Mouse (Mus musculus) midbrain, embryonic 14.5 days (tissue): ENCODE results near the gene Rps25. TPM values are rescaled to one million over a fixed set of nuclear protein-coding genes. Genes with fewer than 3 reads are reported as not detected.

ENCODE experiments used
- ATAC-seq: fragments of 200-750 bp; cut with Nextera tagmentation; 2 replicates; pipeline ENCODE4 v1.8.0; 2017; ENCODE audit warnings: moderate number of reproducible peaks, moderate library complexity; ENCODE audit not compliant: low FRiP score, low TSS enrichment
- DNase-seq: peaks from one replicate; pipeline ENCODE4 v3.0.0-alpha.2; 2015
- H3K27ac ChIP-seq: fragments of 300-500 bp; sonication (generic); replicated peaks from 2 replicates; pipeline ENCODE4 v1.5.1; 2014; ENCODE audit warnings: mild to moderate bottlenecking, low read depth, low read length, moderate library complexity
- H3K27me3 ChIP-seq: fragments of 300-500 bp; sonication (generic); 2 replicates; pipeline ENCODE4 v1.6.1; 2014; ENCODE audit warnings: low read length, control low read depth, mixed read lengths; ENCODE audit not compliant: control insufficient read depth, insufficient read depth
- H3K36me3 ChIP-seq: fragments of 300-500 bp; sonication (generic); 2 replicates; pipeline ENCODE4 v1.6.1; 2014; ENCODE audit warnings: low read length, control low read depth; ENCODE audit not compliant: control insufficient read depth, insufficient read depth
- H3K4me1 ChIP-seq: fragments of 300-500 bp; sonication (generic); 2 replicates; pipeline ENCODE4 v1.6.1; 2014; ENCODE audit warnings: mild to moderate bottlenecking, antibody characterized with exemption, low read length, control low read depth; ENCODE audit not compliant: control insufficient read depth, insufficient read depth
- H3K4me2 ChIP-seq: fragments of 300-500 bp; sonication (generic); 2 replicates; pipeline ENCODE4 v1.6.1; 2014; ENCODE audit warnings: mild to moderate bottlenecking, low read length, moderate library complexity
- H3K4me3 ChIP-seq: fragments of 300-500 bp; sonication (generic); replicated peaks from 2 replicates; pipeline ENCODE4 v1.5.1; 2014; ENCODE audit warnings: low read depth, low read length
- H3K9ac ChIP-seq: fragments of 300-500 bp; sonication (generic); replicated peaks from 2 replicates; pipeline ENCODE4 v1.6.1; 2014; ENCODE audit warnings: mild to moderate bottlenecking, low read length, moderate library complexity
- H3K9me3 ChIP-seq: fragments of 300-500 bp; sonication (generic); 2 replicates; pipeline ENCODE4 v1.6.1; 2016; ENCODE audit warnings: low read length, control low read depth, mixed read lengths; ENCODE audit not compliant: control insufficient read depth
- WGBS: fragments of 180-500 bp; shearing (Covaris S2); extraction: QIAGEN DNeasy Blood & Tissue Kit; methylation state at CpG from one replicate; pipeline ENCODE4 v1.1.7; 2014; 5-methylcytosine and 5-hydroxymethylcytosine counted together
- microRNA-seq: library from miRNA; unstranded; fragments of <30 nt; microRNA quantifications from one replicate; pipeline ENCODE4, GENCODE M21; 2016
- polyA plus RNA-seq: library from polyadenylated mRNA; unstranded; fragments of >200 nt; fragmentation: Nextera tagmentation; extraction: Ambion mirVana; gene quantifications from 2 replicates; pipeline ENCODE4 v1.2.1, GENCODE M21; 2014

Gene Rps25
- polyA plus RNA-seq, 1 experiment from 2014 or later = 1,282 TPM

GRCm38 (mm10) chr9:44457035-44457742 lies 50.2 kb downstream of the Rps25 start:
- peak overlapping the region; percentile 37 for H3K9ac ChIP-seq
- peak overlapping the region; percentile 28 for H3K4me3 ChIP-seq
- H3K4me1 ChIP-seq = peaks cover 32% of the 10 kb centered on the region
- peak; percentile 98 for DNase-seq
- ATAC-seq = peak; percentile 94
- no peaks in the 10 kb centered on the region for H3K36me3 ChIP-seq
- no peaks in the 10 kb centered on the region for H3K27me3 ChIP-seq
- 0% methylated on average over 11 of the region's 11 CpGs for WGBS
- H3K27ac ChIP-seq = peak overlapping the region; percentile 93
- peak overlapping the region; percentile 53 for H3K4me2 ChIP-seq
- no peaks in the 10 kb centered on the region for H3K9me3 ChIP-seq

Small RNAs within 50 kb of the gene (microRNA-seq; reads per million reads assigned to microRNA genes)
- gene Mir7085 = not detected

Other genes starting within 250 kb of the Rps25 start
- gene Cbl, start 173.1 kb upstream of the Rps25 start, polyA plus RNA-seq = 20.1 and 27.6 TPM in 2 replicates
- not detected in 2 replicates for gene Ccdc153, start 166.5 kb upstream of the Rps25 start, polyA plus RNA-seq
- gene Pdzd3, start 155.7 kb upstream of the Rps25 start, polyA plus RNA-seq = 0.49 and 0.57 TPM in 2 replicates
- gene Nlrx1, start 138.5 kb upstream of the Rps25 start, polyA plus RNA-seq = 3.7 and 3.9 TPM in 2 replicates
- gene Abcg4, start 118.5 kb upstream of the Rps25 start, polyA plus RNA-seq = 18.9 and 20.1 TPM in 2 replicates
- gene Hinfp, start 101.5 kb upstream of the Rps25 start, polyA plus RNA-seq = 15.9 and 24.7 TPM in 2 replicates
- 25.2 and 25.5 TPM in 2 replicates for gene C2cd2l, start 86.9 kb upstream of the Rps25 start, polyA plus RNA-seq
- 37.0 and 40.5 TPM in 2 replicates for gene Dpagt1, start 81.1 kb upstream of the Rps25 start, polyA plus RNA-seq
- gene H2afx, start 72.4 kb upstream of the Rps25 start, polyA plus RNA-seq = 98.1 and 128 TPM in 2 replicates
- 53.5 and 64.7 TPM in 2 replicates for gene Hmbs, start 62.9 kb upstream of the Rps25 start, polyA plus RNA-seq
- 34.4 and 36.7 TPM in 2 replicates for gene Vps11, start 45.5 kb upstream of the Rps25 start, polyA plus RNA-seq
- gene Hyou1, start 27.6 kb upstream of the Rps25 start, polyA plus RNA-seq = 18.2 and 27.1 TPM in 2 replicates
- 42.9 and 46.8 TPM in 2 replicates for gene Slc37a4, start 10.3 kb upstream of the Rps25 start, polyA plus RNA-seq
- gene Trappc4, start 461 bp downstream of the Rps25 start, polyA plus RNA-seq = 329 and 359 TPM in 2 replicates
- gene Ccdc84, start 11.4 kb downstream of the Rps25 start, polyA plus RNA-seq = 33.3 and 36.4 TPM in 2 replicates
- gene Foxr1, start 34.0 kb downstream of the Rps25 start, polyA plus RNA-seq = not detected in 2 replicates
- gene Upk2, start 47.8 kb downstream of the Rps25 start, polyA plus RNA-seq = not detected in 2 replicates
- 12.6 and 14.9 TPM in 2 replicates for gene Bcl9l, start 75.7 kb downstream of the Rps25 start, polyA plus RNA-seq
- gene Cxcr5, start 154.7 kb downstream of the Rps25 start, polyA plus RNA-seq = 0.11 TPM in 1 of 2 replicates, not detected in the other
- gene Ddx6, start 197.8 kb downstream of the Rps25 start, polyA plus RNA-seq = 26.4 and 51.8 TPM in 2 replicates